Mouse (Mus musculus): ENCODE measurements around the gene Pacrg. TPM values are rescaled to one million over a fixed set of nuclear protein-coding genes. Genes with fewer than 3 reads are reported as not detected.

The Pacrg gene
- total and polyA plus RNA-seq, 3 experiments = not detected

GRCm38 (mm10) chr17:10408681-10409081 is 431.4 kb downstream of the Pacrg start:
- Histone ChIP-seq H3K4me3 (ENCODE audit: control insufficient read depth in 1 of 2, insufficient read depth in 1 of 2, low read depth in 2 of 2, low read length in 2 of 2) (no peak overlapping the region), H3K9ac (ENCODE audit: control insufficient read depth, low read depth, low read length, poor library complexity, severe bottlenecking) (no peak overlapping the region), H3K79me2 (ENCODE audit: control insufficient read depth, insufficient read depth, low read length, poor library complexity) (no peaks in the 10 kb centered on the region), H3K36me3 (ENCODE audit: control insufficient read depth in 1 of 2, insufficient read depth in 2 of 2, low read length in 2 of 2) (no peaks in the 10 kb centered on the region), H3K9me3 (replicated peaks; ENCODE audit: insufficient read depth, low read length) (no peaks in the 10 kb centered on the region), H3K27ac (ENCODE audit: control insufficient read depth, low read depth, low read length) (no peak overlapping the region), H3K4me1 (ENCODE audit: control insufficient read depth in 1 of 2, insufficient read depth in 2 of 2, low read length in 2 of 2) (no peaks in the 10 kb centered on the region), H3K27me3 (ENCODE audit: control insufficient read depth in 1 of 2, insufficient read depth in 2 of 2, low read length in 2 of 2) (no peaks in the 10 kb centered on the region)
- DNase-seq (ENCODE audit: low read depth, low spot score) = no peak
- TF ChIP-seq SIN3A (IDR thresholded peaks at IDR 0.05; ENCODE audit: low read length) = no peak
- TF ChIP-seq MYB (IDR thresholded peaks at IDR 0.05; ENCODE audit: low read depth, low read length) = no peak
- TF ChIP-seq SMC3 (IDR thresholded peaks at IDR 0.05; ENCODE audit: low read depth, low read length) = no peak
- no peak for TF ChIP-seq RCOR1 (IDR thresholded peaks at IDR 0.05; ENCODE audit: low read depth, low read length)
- no peak for TF ChIP-seq TBP (IDR thresholded peaks at IDR 0.05; ENCODE audit: low read depth, low read length)
- no peak for TF ChIP-seq ZC3H11A (IDR thresholded peaks at IDR 0.05; ENCODE audit: low read depth, low read length)
- TF ChIP-seq RAD21 (IDR thresholded peaks at IDR 0.05; ENCODE audit: low read depth, low read length) = no peak
- no peak for TF ChIP-seq NELFE (IDR thresholded peaks at IDR 0.05; ENCODE audit: low read depth, low read length)
- TF ChIP-seq USF1 (IDR thresholded peaks at IDR 0.05; ENCODE audit: low read depth, low read length) = no peak
- TF ChIP-seq TCF12 (IDR thresholded peaks at IDR 0.05; ENCODE audit: low read depth, low read length) = no peak
- no peak for TF ChIP-seq CHD2 (IDR thresholded peaks at IDR 0.05; ENCODE audit: low read length)
- no peak for TF ChIP-seq USF2 (IDR thresholded peaks at IDR 0.05; ENCODE audit: borderline replicate concordance in 1 of 2, insufficient read depth in 1 of 2, low read depth in 1 of 2, low read length in 2 of 2)
- TF ChIP-seq CTCF (IDR thresholded peaks at IDR 0.05 in 2 of 3, conservative IDR thresholded peaks at IDR 0.05 in 1 of 3; ENCODE audit: control insufficient read depth in 1 of 3, insufficient read depth in 1 of 3, low read depth in 2 of 3, low read length in 3 of 3, poor library complexity in 1 of 3, severe bottlenecking in 1 of 3) = no peak

GRCm38 (mm10) chr17:10407031-10407722 is 432.9 kb downstream of the Pacrg start:
- H3K9ac ChIP-seq (ENCODE audit: control insufficient read depth, low read depth, low read length, poor library complexity, severe bottlenecking) = no peak overlapping the region
- no peaks in the 10 kb centered on the region for H3K9me3 ChIP-seq (replicated peaks; ENCODE audit: insufficient read depth, low read length)
- no peak overlapping the region for H3K4me3 ChIP-seq (ENCODE audit: control insufficient read depth in 1 of 2, insufficient read depth in 1 of 2, low read depth in 2 of 2, low read length in 2 of 2)
- H3K27me3 ChIP-seq (ENCODE audit: control insufficient read depth in 1 of 2, insufficient read depth in 2 of 2, low read length in 2 of 2) = no peaks in the 10 kb centered on the region
- DNase-seq (ENCODE audit: low read depth, low spot score) = no peak
- H3K79me2 ChIP-seq (ENCODE audit: control insufficient read depth, insufficient read depth, low read length, poor library complexity) = no peaks in the 10 kb centered on the region
- no peak overlapping the region for H3K27ac ChIP-seq (ENCODE audit: control insufficient read depth, low read depth, low read length)
- H3K36me3 ChIP-seq (ENCODE audit: control insufficient read depth in 1 of 2, insufficient read depth in 2 of 2, low read length in 2 of 2) = no peaks in the 10 kb centered on the region
- TF ChIP-seq UBTF (IDR thresholded peaks at IDR 0.05; ENCODE audit: borderline replicate concordance, insufficient read depth, low read depth, low read length) (no peak), ZMIZ1 (IDR thresholded peaks at IDR 0.05; ENCODE audit: low read depth, low read length) (no peak), TBP (IDR thresholded peaks at IDR 0.05; ENCODE audit: low read depth, low read length) (no peak), MYC (IDR thresholded peaks at IDR 0.05; ENCODE audit: low read depth, low read length) (no peak), HCFC1 (IDR thresholded peaks at IDR 0.05; ENCODE audit: low read depth, low read length) (no peak), CHD2 (IDR thresholded peaks at IDR 0.05; ENCODE audit: low read length) (no peak), NRF1 (IDR thresholded peaks at IDR 0.05; ENCODE audit: insufficient read depth, low read depth, low read length, poor library complexity, severe bottlenecking) (no peak), MXI1 (IDR thresholded peaks at IDR 0.05; ENCODE audit: low read depth, low read length) (no peak), SIN3A (IDR thresholded peaks at IDR 0.05; ENCODE audit: low read length) (no peak), MAZ (IDR thresholded peaks at IDR 0.05; ENCODE audit: low read depth, low read length) (no peak)
- no peaks in the 10 kb centered on the region for H3K4me1 ChIP-seq (ENCODE audit: control insufficient read depth in 1 of 2, insufficient read depth in 2 of 2, low read length in 2 of 2)

Measured in MEL (cell line).